Mouse (Mus musculus): ENCODE measurements around the gene Bach2.

Gene Bach2

GRCm38 (mm10) chr4:32365144-32365907 lies 126.7 kb downstream of the Bach2 start:
- DNase-seq = no peak

GRCm38 (mm10) chr4:32366176-32366575 lies 127.6 kb downstream of the Bach2 start:
- no peak for DNase-seq

GRCm38 (mm10) chr4:32368345-32368744 lies 129.7 kb downstream of the Bach2 start:
- no peak for DNase-seq

- peak; percentile 55 for DNase-seq
Observed at GRCm38 (mm10) chr4:32373085-32373484, 134.5 kb downstream of the Bach2 start.

- DNase-seq = no peak
Observed at GRCm38 (mm10) chr4:32373527-32373926, 134.9 kb downstream of the Bach2 start.

- no peak for DNase-seq
Observed at GRCm38 (mm10) chr4:32374751-32375582, 136.4 kb downstream of the Bach2 start.

- no peak for DNase-seq
Observed at GRCm38 (mm10) chr4:32375721-32376526, 137.3 kb downstream of the Bach2 start.

- DNase-seq = no peak
Observed at GRCm38 (mm10) chr4:32376527-32376948, 137.9 kb downstream of the Bach2 start.

GRCm38 (mm10) chr4:32379140-32379539 lies 140.5 kb downstream of the Bach2 start:
- no peak for DNase-seq

- DNase-seq = no peak
Observed at GRCm38 (mm10) chr4:32381666-32382381, 143.2 kb downstream of the Bach2 start.

- no peak for DNase-seq
Observed at GRCm38 (mm10) chr4:32385121-32385520, 146.5 kb downstream of the Bach2 start.

- no peak for DNase-seq
Observed at GRCm38 (mm10) chr4:32385623-32386022, 147.0 kb downstream of the Bach2 start.

- DNase-seq = no peak
Observed at GRCm38 (mm10) chr4:32386346-32386745, 147.7 kb downstream of the Bach2 start.

- DNase-seq = no peak
Observed at GRCm38 (mm10) chr4:32386931-32387330, 148.3 kb downstream of the Bach2 start.

- DNase-seq = no peak
Observed at GRCm38 (mm10) chr4:32387479-32388240, 149.1 kb downstream of the Bach2 start.

- DNase-seq = no peak
Observed at GRCm38 (mm10) chr4:32388564-32388963, 150.0 kb downstream of the Bach2 start.

- DNase-seq = no peak
Observed at GRCm38 (mm10) chr4:32389107-32389800, 150.7 kb downstream of the Bach2 start.

GRCm38 (mm10) chr4:32391260-32391659 lies 152.7 kb downstream of the Bach2 start:
- no peak for DNase-seq

- no peak for DNase-seq
Observed at GRCm38 (mm10) chr4:32393226-32393625, 154.6 kb downstream of the Bach2 start.

- no peak for DNase-seq
Observed at GRCm38 (mm10) chr4:32393951-32394350, 155.3 kb downstream of the Bach2 start.

GRCm38 (mm10) chr4:32394850-32395249 lies 156.2 kb downstream of the Bach2 start:
- no peak for DNase-seq
